Mouse (Mus musculus) G1E (cell line): ENCODE measurements around the gene H2al1h.

Experiments used
- CTCF ChIP-seq: IDR thresholded peaks from 2 replicates; pipeline ENCODE4 v1.5.1; 2012; ENCODE audit warnings: low read depth, low read length, inconsistent platforms, mixed read lengths
- GATA1 ChIP-seq: IDR thresholded peaks from 2 replicates; pipeline ENCODE4 v1.6.1; 2012; ENCODE audit warnings: borderline replicate concordance, low read length, inconsistent platforms, mixed read lengths
- GATA2 ChIP-seq: IDR thresholded peaks from 2 replicates; pipeline ENCODE4 v1.6.1; 2012; ENCODE audit warnings: low read depth, low read length, inconsistent platforms, borderline replicate concordance
- POLR2AphosphoS5 ChIP-seq: IDR thresholded peaks from 2 replicates; pipeline ENCODE4 v1.6.1; 2012; ENCODE audit warnings: low read depth, low read length, inconsistent platforms; ENCODE audit not compliant: insufficient replicate concordance
- TAL1 ChIP-seq: conservative IDR thresholded peaks from 2 replicates; pipeline ENCODE4 v1.6.1; 2012; ENCODE audit warnings: low read depth, low read length, inconsistent platforms, mixed read lengths

DNA sequence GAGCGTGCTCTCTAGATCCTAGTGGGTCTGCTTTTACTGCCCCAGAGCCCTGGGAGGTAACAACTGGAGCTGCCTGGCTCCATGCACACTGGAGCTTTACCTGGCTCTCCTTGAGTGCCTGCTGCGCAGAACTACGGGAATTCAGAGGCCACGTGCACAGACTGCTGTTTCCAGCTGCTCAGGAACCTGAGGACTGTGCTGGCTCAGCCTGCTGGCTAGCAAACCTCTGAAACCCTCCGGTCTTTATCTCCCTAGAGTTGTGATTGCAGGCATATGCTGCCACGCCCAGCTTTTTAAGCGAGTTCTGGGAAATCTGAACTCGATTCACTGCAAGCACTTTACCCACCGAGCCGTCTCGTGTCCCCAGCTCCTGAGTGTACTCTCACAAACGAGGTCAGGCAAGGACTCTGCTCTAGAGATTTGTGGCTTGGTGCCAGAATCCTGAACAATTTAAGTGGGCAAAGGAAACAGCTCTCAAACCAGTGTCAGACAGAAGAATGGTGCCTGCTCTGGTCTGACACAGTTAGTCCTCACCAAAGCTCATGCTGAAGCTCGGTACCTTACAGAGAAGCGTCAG lies 32.9 kb upstream of the H2al1h start:
- TF ChIP-seq CTCF (no peak), GATA1 (no peak), TAL1 (no peak), POLR2AphosphoS5 (no peak), GATA2 (no peak)
